Mouse (Mus musculus) liver, embryonic 14.5 days (tissue): ENCODE measurements around the gene Erlin1. TPM values are rescaled to one million over a fixed set of nuclear protein-coding genes. Genes with fewer than 3 reads are reported as not detected.

Experiments
- ATAC-seq: fragments of 200-750 bp; cut with Nextera tagmentation; 2 replicates; pipeline ENCODE4 v1.8.0; 2017; ENCODE audit warnings: moderate number of reproducible peaks, mild to moderate bottlenecking, moderate library complexity; ENCODE audit not compliant: insufficient read depth
- DNase-seq, 3 experiments: peaks; one replicate each; pipeline ENCODE4 v3.0.0-alpha.2; 2012 to 2013; ENCODE audit warnings: low read depth in 3 of 3, low spot score in 3 of 3
- H3K27ac ChIP-seq: fragments of 300-500 bp; sonication (generic); 2 replicates; pipeline ENCODE4 v1.5.1; 2014; ENCODE audit warnings: moderate library complexity, mild to moderate bottlenecking, control low read depth, inconsistent platforms
- H3K27me3 ChIP-seq: fragments of 300-500 bp; sonication (generic); 2 replicates; pipeline ENCODE4 v1.6.1; 2014; ENCODE audit warnings: mild to moderate bottlenecking, low read length, moderate library complexity; ENCODE audit not compliant: control insufficient read depth, insufficient read depth
- H3K36me3 ChIP-seq: fragments of 300-500 bp; sonication (generic); replicated peaks from 2 replicates; pipeline ENCODE4 v1.6.1; 2014; ENCODE audit warnings: low read depth; ENCODE audit not compliant: control insufficient read depth, insufficient read depth
- H3K4me1 ChIP-seq, 2 experiments: fragments of 200-500 bp in 1 of 2; fragments of 300-500 bp in 1 of 2; sonication (generic) in 1 of 2; replicated peaks; 2 replicates each; pipeline ENCODE4 v1.6.1; 2012 to 2014; ENCODE audit warnings: antibody characterized with exemption in 1 of 2, inconsistent platforms in 1 of 2, low read length in 1 of 2; ENCODE audit not compliant: control insufficient read depth in 2 of 2, insufficient read depth in 2 of 2
- H3K4me2 ChIP-seq: fragments of 300-500 bp; sonication (generic); 2 replicates; pipeline ENCODE4 v1.6.1; 2014; ENCODE audit warnings: low read depth, mild to moderate bottlenecking, control low read depth, moderate library complexity
- H3K4me3 ChIP-seq, 2 experiments: fragments of 200-500 bp in 1 of 2; fragments of 300-500 bp in 1 of 2; sonication (generic) in 1 of 2; 2 replicates each; pipeline ENCODE4 v1.5.1; 2012 to 2014; ENCODE audit warnings: low read depth in 2 of 2, low read length in 2 of 2, mild to moderate bottlenecking in 2 of 2, control low read depth in 1 of 2, inconsistent platforms in 1 of 2, moderate library complexity in 1 of 2; ENCODE audit not compliant: insufficient read depth in 1 of 2
- H3K9ac ChIP-seq: fragments of 300-500 bp; sonication (generic); replicated peaks from 2 replicates; pipeline ENCODE4 v1.6.1; 2014; ENCODE audit warnings: mild to moderate bottlenecking, control low read depth, moderate library complexity
- H3K9me3 ChIP-seq: fragments of 300-500 bp; sonication (generic); 2 replicates; pipeline ENCODE4 v1.6.1; 2016; ENCODE audit warnings: low read length, mixed read lengths; ENCODE audit not compliant: control insufficient read depth
- CTCF ChIP-seq: IDR thresholded peaks from 2 replicates; pipeline ENCODE4 v1.5.1; 2016; ENCODE audit warnings: antibody characterized with exemption, low read depth, control low read depth
- EP300 ChIP-seq: IDR thresholded peaks from 2 replicates; pipeline ENCODE4 v1.6.1; 2016; ENCODE audit warnings: antibody characterized with exemption, low read depth
- WGBS: fragments of 180-500 bp; shearing (Covaris S2); extraction: QIAGEN DNeasy Blood & Tissue Kit; methylation state at CpG from one replicate; pipeline ENCODE4 v1.1.7; 2014; ENCODE audit not compliant: insufficient replicate concordance; 5-methylcytosine and 5-hydroxymethylcytosine counted together
- polyA plus RNA-seq, 2 experiments: library from polyadenylated mRNA; depleted of rRNA in 1 of 2; stranded (reverse) in 1 of 2; unstranded in 1 of 2; fragments of >200 nt; fragmentation: Nextera tagmentation in 1 of 2; extraction: Ambion mirVana in 1 of 2; gene quantifications; 2 replicates each; pipeline versions ENCODE4 v1.2.1 to v1.2.3; 2012 to 2014

Gene Erlin1
- polyA plus RNA-seq, 2 experiments: 11.4 to 13.0 TPM

- H3K9ac ChIP-seq: no peak within 1 kb of the TSS
- peak; percentile 71 for ATAC-seq
These were observed 83.4 kb downstream of the Erlin1 start, which contains the start of gene Cpn1 for GRCm38 (mm10) chr19:43986069-43986794. Cpn1 (minus strand) TSS chr19:43986556.

More at GRCm38 (mm10) chr19:43986069-43986794, 83.4 kb downstream of the Erlin1 start, which contains the start of gene Cpn1:
- no peak within 1 kb of the TSS for H3K27ac ChIP-seq
- peak within 1 kb of the TSS; percentile 43 to 44 for H3K4me3 ChIP-seq
- 24% methylated on average over 30 of the region's 30 CpGs for WGBS
- peak within 1 kb of the TSS; percentile 11 for H3K4me2 ChIP-seq
- DNase-seq: peak; percentile 17 to 34 (median 27)
- TF ChIP-seq CTCF (no peak), EP300 (no peak)
- no peaks in the 10 kb centered on the region for H3K9me3 ChIP-seq
- peaks cover 0 to 3% of the 10 kb centered on the region in 2 experiments; a peak in 2 of 4 replicates for H3K4me1 ChIP-seq
- no peaks in the 10 kb centered on the region; the same call in 1 of the 2 replicates for H3K27me3 ChIP-seq
- H3K36me3 ChIP-seq: no peaks in the 10 kb centered on the region

Other genes with a start within 250 kb of the Erlin1 start
- gene Dnmbp, start 129.6 kb downstream of the Erlin1 start, polyA plus RNA-seq (2012; rRNA removed): 2.1 and 2.2 TPM in 2 replicates
- gene Dnmbp, start 129.6 kb downstream of the Erlin1 start, polyA plus RNA-seq (2014; fragmentation: Nextera tagmentation; extraction: Ambion mirVana): 1.3 and 1.5 TPM in 2 replicates
- 49.5 and 50.9 TPM in 2 replicates for gene Cpn1, start 83.2 kb downstream of the Erlin1 start, polyA plus RNA-seq (2012; rRNA removed)
- gene Cpn1, start 83.2 kb downstream of the Erlin1 start, polyA plus RNA-seq (2014; fragmentation: Nextera tagmentation; extraction: Ambion mirVana): 43.9 and 50.1 TPM in 2 replicates
- 9.9 and 10.5 TPM in 2 replicates for gene Cyp2c23, start 40.6 kb downstream of the Erlin1 start, polyA plus RNA-seq (2012; rRNA removed)
- 20.7 and 23.4 TPM in 2 replicates for gene Cyp2c23, start 40.6 kb downstream of the Erlin1 start, polyA plus RNA-seq (2014; fragmentation: Nextera tagmentation; extraction: Ambion mirVana)
- 14.8 and 20.7 TPM in 2 replicates for gene Chuk, start 37.7 kb upstream of the Erlin1 start, polyA plus RNA-seq (2012; rRNA removed)
- 20.5 and 21.0 TPM in 2 replicates for gene Chuk, start 37.7 kb upstream of the Erlin1 start, polyA plus RNA-seq (2014; fragmentation: Nextera tagmentation; extraction: Ambion mirVana)
- gene Cwf19l1, start 66.1 kb upstream of the Erlin1 start, polyA plus RNA-seq (2012; rRNA removed): 4.6 and 8.8 TPM in 2 replicates
- gene Cwf19l1, start 66.1 kb upstream of the Erlin1 start, polyA plus RNA-seq (2014; fragmentation: Nextera tagmentation; extraction: Ambion mirVana): 12.9 and 18.0 TPM in 2 replicates
- 18.4 and 28.1 TPM in 2 replicates for gene Bloc1s2, start 76.7 kb upstream of the Erlin1 start, polyA plus RNA-seq (2012; rRNA removed)
- 44.5 and 45.0 TPM in 2 replicates for gene Bloc1s2, start 76.7 kb upstream of the Erlin1 start, polyA plus RNA-seq (2014; fragmentation: Nextera tagmentation; extraction: Ambion mirVana)
- not detected in 2 replicates for gene Pkd2l1, start 122.7 kb upstream of the Erlin1 start, polyA plus RNA-seq (2012; rRNA removed)
- gene Pkd2l1, start 122.7 kb upstream of the Erlin1 start, polyA plus RNA-seq (2014; fragmentation: Nextera tagmentation; extraction: Ambion mirVana): not detected in 2 replicates
- not detected in 2 replicates for gene Scd3, start 133.5 kb upstream of the Erlin1 start, polyA plus RNA-seq (2012; rRNA removed)
- not detected in 2 replicates for gene Scd3, start 133.5 kb upstream of the Erlin1 start, polyA plus RNA-seq (2014; fragmentation: Nextera tagmentation; extraction: Ambion mirVana)
- gene Scd2, start 223.9 kb upstream of the Erlin1 start, polyA plus RNA-seq (2012; rRNA removed): 84.0 and 116 TPM in 2 replicates
- gene Scd2, start 223.9 kb upstream of the Erlin1 start, polyA plus RNA-seq (2014; fragmentation: Nextera tagmentation; extraction: Ambion mirVana): 80.4 and 95.4 TPM in 2 replicates